Mouse (Mus musculus): Measurements from ENCODE around the gene Shroom3. TPM values are rescaled to one million over a fixed set of nuclear protein-coding genes. Genes with fewer than 3 reads are reported as not detected.

Gene Shroom3
- total RNA-seq, 2 experiments from 2014 or later = 1.7 to 2.7 TPM

GRCm38 (mm10) chr5:92742701-92743100, 59.5 kb downstream of the Shroom3 start:
- no peak for DNase-seq (ENCODE audit: extremely low spot score in 1 of 2, low spot score in 1 of 2)

DNA sequence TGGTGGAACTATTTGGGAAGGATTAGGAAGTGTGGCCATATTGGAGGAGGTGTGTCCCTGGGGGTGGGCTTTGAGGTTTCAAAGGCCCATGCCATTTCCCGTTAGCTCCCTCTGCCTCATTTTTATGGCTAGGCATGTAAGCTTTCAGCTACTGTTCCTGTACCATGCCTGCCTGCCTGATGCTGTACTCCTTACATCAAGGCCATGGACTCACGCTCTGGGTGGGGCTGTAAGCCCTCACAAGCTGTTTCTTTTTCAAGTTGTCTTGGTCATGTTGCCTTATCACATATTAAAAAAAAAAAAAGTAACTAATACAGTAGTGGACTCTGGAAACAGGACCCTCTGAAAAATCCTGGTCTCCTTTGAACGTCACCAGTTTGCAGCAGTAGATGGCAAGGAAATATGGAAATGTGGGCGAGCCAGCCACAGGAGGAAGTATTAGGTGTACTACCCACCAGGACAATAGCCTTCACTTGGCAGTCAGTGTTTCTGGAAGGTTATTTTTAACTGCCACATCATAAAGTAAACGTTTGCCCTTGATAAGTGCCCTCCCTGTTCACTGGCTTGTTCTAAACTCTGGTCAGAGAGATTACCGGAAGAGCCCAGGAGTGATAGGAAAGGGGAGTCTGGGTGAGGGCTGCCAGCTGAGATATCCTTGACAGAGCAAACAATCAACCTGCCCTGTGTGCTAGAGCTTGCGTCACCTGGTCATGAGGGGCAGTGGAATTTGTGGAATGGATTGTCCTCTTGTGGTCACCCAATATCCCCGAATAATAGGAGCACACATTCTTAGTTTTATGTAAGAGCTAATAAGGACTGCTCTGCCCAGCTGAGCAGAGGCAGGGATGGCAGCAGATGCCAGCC, 62.4 kb downstream of the Shroom3 start:
- no peak for DNase-seq (ENCODE audit: extremely low spot score in 1 of 2, low spot score in 1 of 2)

DNA sequence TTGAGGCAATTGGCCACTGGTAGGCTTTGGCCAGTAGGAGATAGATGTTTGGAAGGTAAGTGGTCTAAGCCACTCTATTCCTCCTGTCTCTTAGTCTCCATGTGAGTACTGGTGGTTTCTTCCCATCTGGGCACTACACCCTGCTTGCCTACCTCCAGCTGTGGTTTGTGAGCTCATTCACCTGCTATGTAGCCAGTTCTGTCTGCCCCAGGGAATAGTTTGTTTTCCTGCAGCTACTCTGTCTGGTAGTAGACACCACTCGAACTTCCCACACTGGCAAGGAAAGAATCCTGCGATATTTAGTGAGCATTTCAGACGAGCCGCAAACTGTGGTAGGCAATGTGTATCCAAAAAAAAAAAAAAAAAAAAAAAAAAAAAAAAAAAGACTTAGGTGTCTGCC, 68.3 kb downstream of the Shroom3 start:
- DNase-seq (ENCODE audit: extremely low spot score in 1 of 2, low spot score in 1 of 2) = no peak

GRCm38 (mm10) chr5:92755241-92755775, 72.1 kb downstream of the Shroom3 start:
- no peak for DNase-seq (ENCODE audit: extremely low spot score in 1 of 2, low spot score in 1 of 2)

GRCm38 (mm10) chr5:92759156-92759745, 76.0 kb downstream of the Shroom3 start:
- no peak for DNase-seq (ENCODE audit: extremely low spot score in 1 of 2, low spot score in 1 of 2)

DNA sequence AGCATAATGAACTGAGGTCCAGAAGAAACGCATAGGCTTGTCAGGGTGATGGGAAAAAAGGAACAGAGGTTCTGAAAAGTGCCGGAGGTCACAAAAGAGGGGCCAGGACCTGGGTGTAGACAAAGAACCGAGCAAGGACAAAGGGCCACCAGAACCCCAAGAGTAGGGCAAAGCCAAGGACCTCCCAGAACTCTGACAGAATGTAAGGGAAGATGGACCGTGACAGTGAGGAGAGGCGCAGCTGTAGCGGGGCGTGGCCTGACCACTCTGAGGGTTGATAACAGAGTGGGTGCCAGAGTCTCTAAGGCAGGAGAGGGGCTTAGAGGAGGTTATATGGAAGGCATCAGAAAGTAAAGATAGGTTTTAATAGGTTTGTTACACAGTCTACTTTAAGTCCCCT, 77.3 kb downstream of the Shroom3 start:
- no peak for DNase-seq (ENCODE audit: extremely low spot score in 1 of 2, low spot score in 1 of 2)

GRCm38 (mm10) chr5:92761615-92762353, 78.5 kb downstream of the Shroom3 start:
- DNase-seq (ENCODE audit: extremely low spot score in 1 of 2, low spot score in 1 of 2) = no peak

GRCm38 (mm10) chr5:92762425-92762824, 79.2 kb downstream of the Shroom3 start:
- no peak for DNase-seq (ENCODE audit: extremely low spot score in 1 of 2, low spot score in 1 of 2)

DNA sequence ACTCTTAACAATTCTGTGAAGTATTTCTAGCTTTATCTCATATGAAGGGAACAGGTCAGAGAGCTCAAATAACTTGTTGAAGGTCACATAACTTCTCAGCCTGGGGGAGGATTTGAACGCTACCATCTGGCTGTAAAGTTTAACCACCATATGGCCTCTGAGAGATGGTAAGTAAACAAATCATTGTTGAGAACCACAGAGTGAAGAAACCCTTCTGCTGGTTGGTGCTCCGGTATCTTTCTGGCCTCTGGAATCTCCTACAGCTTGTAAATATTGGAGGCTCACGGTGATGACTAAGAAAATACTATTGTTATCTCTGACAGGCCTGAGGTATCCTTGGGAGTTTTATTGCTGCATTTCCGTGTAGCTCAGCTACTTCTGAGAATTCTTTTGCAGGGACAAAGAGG, 80.3 kb downstream of the Shroom3 start:
- DNase-seq (ENCODE audit: extremely low spot score in 1 of 2, low spot score in 1 of 2) = no peak

DNA sequence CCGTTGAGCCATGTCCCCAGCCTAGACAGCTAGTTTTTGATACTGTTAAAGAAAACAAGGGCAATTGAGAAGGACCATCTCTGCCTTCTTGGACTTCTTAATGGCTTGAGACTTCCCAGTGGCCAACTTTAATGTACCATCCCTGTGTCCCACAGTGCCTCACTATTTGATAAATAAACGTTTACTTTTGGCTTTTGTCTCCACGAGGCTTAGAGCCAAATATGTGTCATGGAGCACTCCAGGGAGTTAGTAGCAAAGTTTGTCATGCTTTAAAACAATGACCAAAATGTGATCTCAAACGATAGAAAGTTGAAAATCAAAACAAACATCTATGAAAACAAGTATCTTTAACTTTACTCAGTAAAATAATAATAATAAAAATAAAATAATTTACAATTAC, 83.1 kb downstream of the Shroom3 start:
- no peak for DNase-seq (ENCODE audit: extremely low spot score in 1 of 2, low spot score in 1 of 2)

DNA sequence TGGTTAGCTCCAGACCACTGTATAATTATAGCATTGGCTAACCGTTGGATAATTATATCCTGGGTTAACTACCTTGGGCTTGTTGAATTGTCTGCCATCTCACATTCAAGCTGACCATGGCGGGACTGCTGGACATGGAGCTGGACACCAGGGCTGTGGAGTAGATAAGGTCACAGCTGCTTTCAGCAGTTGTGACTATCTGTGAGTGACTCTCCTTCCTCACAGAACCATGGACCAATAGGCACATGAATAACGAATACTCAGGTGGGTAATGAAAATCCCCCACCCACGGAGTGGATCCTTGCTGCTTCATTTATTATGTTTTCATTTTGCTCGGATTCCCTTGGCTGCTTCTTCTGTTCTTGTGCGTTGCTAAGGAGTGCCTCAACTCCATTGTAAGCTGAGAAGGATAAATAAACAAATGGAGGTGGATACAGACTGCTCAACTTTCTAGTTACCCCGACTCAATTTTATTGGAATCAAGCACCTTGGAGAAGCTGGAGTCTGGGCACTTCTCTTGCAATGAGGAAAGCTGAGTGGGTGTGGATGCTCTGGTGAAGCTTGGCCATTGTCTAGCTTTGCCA, 84.1 kb downstream of the Shroom3 start:
- no peak for DNase-seq (ENCODE audit: extremely low spot score in 1 of 2, low spot score in 1 of 2)

- DNase-seq (ENCODE audit: extremely low spot score in 1 of 2, low spot score in 1 of 2) = no peak
Measured at GRCm38 (mm10) chr5:92767857-92768291, 84.6 kb downstream of the Shroom3 start.

DNA sequence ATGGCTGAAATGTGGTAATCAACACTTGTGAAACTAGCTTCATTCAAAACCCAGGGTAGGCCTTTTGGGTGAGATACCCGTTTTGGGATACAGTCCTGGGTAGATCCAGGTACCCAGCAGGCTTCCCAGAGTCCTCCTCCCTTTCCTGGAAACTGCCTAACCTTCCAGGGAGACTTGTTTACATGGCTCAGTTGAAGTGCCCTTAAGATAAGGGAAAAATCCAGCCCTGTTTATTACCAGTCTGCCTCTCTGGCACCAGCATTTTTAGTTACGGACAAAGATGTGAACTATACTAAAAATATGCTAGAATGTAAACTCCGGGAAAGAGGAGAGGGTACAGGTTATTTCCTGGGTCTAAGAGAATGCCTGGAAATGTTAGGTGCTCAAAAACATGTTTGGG, 90.6 kb downstream of the Shroom3 start:
- no peak for DNase-seq (ENCODE audit: extremely low spot score in 1 of 2, low spot score in 1 of 2)

- no peak for DNase-seq (ENCODE audit: extremely low spot score in 1 of 2, low spot score in 1 of 2)
Measured at GRCm38 (mm10) chr5:92774419-92774818, 91.2 kb downstream of the Shroom3 start.

DNA sequence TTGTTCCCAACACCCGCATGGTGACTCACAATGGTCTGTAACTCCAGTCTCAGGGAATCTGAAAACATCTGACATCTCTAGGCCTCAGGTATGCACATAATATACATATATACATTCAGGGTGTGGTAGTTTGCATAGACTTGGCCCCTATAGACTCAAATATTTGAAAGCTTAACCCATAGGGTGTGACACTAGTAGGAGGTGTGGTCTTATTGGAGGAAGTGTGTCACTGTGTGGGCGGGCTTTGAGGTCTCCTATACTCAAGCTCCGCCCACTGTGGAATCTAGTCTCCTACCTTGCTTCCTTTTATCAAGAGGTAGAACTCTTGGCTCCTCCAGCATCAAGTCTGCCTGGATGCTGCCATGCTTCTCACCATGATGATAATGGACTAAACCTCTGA, 91.7 kb downstream of the Shroom3 start:
- no peak for DNase-seq (ENCODE audit: extremely low spot score in 1 of 2, low spot score in 1 of 2)

DNA sequence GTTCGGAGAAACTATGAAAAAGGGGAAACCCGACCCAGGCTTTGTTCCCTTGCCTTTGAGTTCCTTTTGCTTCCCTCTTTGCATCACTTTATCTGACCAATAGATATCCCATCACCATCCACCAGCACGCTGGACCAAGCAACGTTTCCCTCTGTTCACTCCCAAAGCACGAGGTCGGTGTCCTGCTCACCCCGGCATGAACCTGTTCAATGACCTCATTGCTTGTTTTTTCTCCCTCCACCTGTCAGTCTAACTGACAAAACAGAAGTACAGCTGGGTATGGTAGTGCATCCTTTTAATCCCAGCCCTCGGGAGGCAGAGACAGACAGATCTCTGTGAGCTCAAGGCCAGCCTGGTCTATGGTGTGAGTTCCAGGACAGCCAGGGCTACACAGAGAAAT, 95.2 kb downstream of the Shroom3 start:
- DNase-seq (ENCODE audit: extremely low spot score in 1 of 2, low spot score in 1 of 2) = no peak

GRCm38 (mm10) chr5:92781082-92781481, 97.8 kb downstream of the Shroom3 start:
- no peak for DNase-seq (ENCODE audit: extremely low spot score in 1 of 2, low spot score in 1 of 2)

DNA sequence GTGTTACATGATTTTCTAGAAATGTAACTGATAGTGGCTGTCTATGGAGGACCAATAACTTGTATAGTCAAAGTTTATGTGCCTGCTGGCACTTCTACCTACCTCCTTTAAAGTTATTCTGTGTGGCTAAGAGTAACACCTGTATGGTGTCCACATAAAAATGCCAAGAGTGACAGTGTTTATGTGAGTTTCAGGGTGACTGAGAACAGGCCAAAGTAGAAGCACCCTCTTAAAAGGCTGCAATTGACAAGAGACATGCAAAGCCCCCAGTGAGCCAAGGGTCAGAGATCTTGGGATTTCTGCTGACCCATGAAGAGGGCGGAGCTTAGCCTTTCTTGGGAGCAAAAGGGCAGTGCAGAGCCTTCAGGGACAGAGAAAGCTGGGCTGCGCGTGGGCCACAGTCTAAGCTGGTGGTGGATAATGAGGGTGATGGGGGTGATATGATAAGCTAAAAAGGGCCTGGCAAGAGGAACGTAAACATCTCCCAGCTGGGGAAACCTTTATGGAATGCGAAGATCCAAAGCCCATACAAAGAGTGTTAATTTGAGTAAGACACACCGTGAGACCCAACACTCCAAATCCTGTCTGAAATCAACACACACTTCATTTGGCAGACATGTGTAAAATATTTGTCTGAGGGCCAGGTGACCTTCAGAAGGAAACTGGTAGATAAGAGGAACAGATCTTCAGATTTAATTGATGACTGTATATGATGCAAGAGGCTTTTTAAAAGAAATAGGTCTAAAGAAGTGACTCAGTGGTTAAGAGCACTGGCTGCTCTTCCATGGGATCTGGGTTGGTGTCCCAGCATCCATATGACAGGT, 101.0 kb downstream of the Shroom3 start:
- no peak for DNase-seq (ENCODE audit: extremely low spot score in 1 of 2, low spot score in 1 of 2)

- DNase-seq (ENCODE audit: extremely low spot score in 1 of 2, low spot score in 1 of 2) = no peak
Measured at GRCm38 (mm10) chr5:92785870-92786436, 102.7 kb downstream of the Shroom3 start.

Measured in layer of hippocampus, postnatal 25 days (tissue).